In the genomic region with DNA sequence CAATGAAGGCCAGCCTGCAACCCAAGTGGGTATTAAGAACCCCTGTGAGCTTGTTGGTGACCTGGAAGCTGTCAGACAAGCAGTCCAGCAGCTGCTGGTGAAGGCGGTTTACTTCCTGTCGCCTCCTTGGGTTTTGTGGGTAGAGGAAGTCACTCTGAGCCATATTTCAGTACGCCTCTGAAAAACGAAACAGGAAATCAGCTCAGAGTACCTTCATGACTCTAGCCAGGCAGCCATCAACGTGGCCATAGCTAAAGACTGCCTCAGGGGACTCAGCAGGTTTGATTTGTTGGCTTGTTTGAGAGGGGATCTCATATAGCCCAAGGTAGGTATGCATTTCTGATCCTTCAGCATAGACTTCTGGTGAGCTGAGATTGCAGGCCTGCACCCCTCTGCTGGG, we compare ENCODE assay signal across 21 mouse cellular contexts. TPM values are rescaled to one million over a fixed set of nuclear protein-coding genes. Genes with fewer than 3 reads are reported as not detected.
DNase-seq lines count a peak whose midpoint lies in the region; ATAC-seq and TF ChIP-seq lines count a peak whose summit lies in the region.
"Had no signal": no experiment of that assay in that cellular context is flagged by ENCODE, and none has a peak within 500 bp of the region (broad histone marks: within the 10 kb centered on the region; RNA-seq: fewer than 3 reads in every experiment).

No protein-coding gene starts in this region.

- TF ChIP-seq POLR2A in thymus, adult 2 months (IDR thresholded peaks at IDR 0.05; ENCODE audit: control insufficient read depth, extremely low read depth, insufficient read depth, low read length, poor library complexity) = no peak
- TF ChIP-seq POLR2A in lung, adult 2 months (IDR thresholded peaks at IDR 0.05; ENCODE audit: borderline replicate concordance, extremely low read depth, low read depth, low read length) = no peak

- 8% methylated on average over 5 of the region's 5 CpGs for WGBS in thymus, adult 2 months
- 45% methylated on average over 5 of the region's 5 CpGs for WGBS in lung, adult 2 months

- peak; percentile 76 for DNase-seq in A20 (ENCODE audit: low read depth, low spot score)
- DNase-seq in CD4-positive helper T cell, adult 2 months (ENCODE audit: low read depth, low spot score) = peak; percentile 62
- peak; percentile 43 for DNase-seq in thymus, adult 2 months
- DNase-seq in gastrocnemius, adult 8-10 months (ENCODE audit: low spot score in 2 of 2) = no peak
- no peak for DNase-seq in lung, adult 2 months
- DNase-seq in urinary bladder, adult 2 months (ENCODE audit: low spot score) = no peak
- DNase-seq: adrenal gland, adult 8-10 months; cerebellum, adult 9-10 months; embryo, embryonic 11 days; gastrocnemius, postnatal 25 days; kidney, adult 9 months; retina, postnatal 1 day had no signal

- no peak overlapping the region for H3K4me3 ChIP-seq in thymus, adult 2 months (ENCODE audit: control insufficient read depth, insufficient read depth, low read length)
- H3K4me3 ChIP-seq in lung, adult 2 months (replicated peaks; ENCODE audit: extremely low read depth, low read depth, low read length) = no peak overlapping the region
- H3K4me3 ChIP-seq: forebrain, embryonic 15.5 days; limb, embryonic 10.5 days; liver, embryonic 15.5 days had no signal

- peak; percentile 47 for ATAC-seq in granulocyte monocyte progenitor cell, adult 5-6 weeks (replicated peaks; ENCODE audit: poor library complexity, severe bottlenecking)
- ATAC-seq: forebrain, embryonic 15.5 days; inflammation-experienced regulatory T-cells, adult 6 months had no signal

- no peaks in the 10 kb centered on the region for H3K36me3 ChIP-seq in thymus, adult 2 months (ENCODE audit: control insufficient read depth, insufficient read depth, low read length)
- H3K36me3 ChIP-seq: forebrain, embryonic 15.5 days; limb, embryonic 10.5 days; liver, embryonic 15.5 days had no signal

- no peaks in the 10 kb centered on the region for H3K27me3 ChIP-seq in thymus, adult 2 months (ENCODE audit: control insufficient read depth, insufficient read depth, low read length)

- TF ChIP-seq CTCF in thymus, adult 2 months (IDR thresholded peaks at IDR 0.05; ENCODE audit: borderline replicate concordance, control insufficient read depth, extremely low read depth, insufficient read depth, low read length, poor library complexity) = no peak
- TF ChIP-seq CTCF in lung, adult 2 months (IDR thresholded peaks at IDR 0.05; ENCODE audit: insufficient read depth, low read length) = no peak

- H3K4me1 ChIP-seq in thymus, adult 2 months (replicated peaks; ENCODE audit: control insufficient read depth, insufficient read depth, low read length) = peaks cover 15% of the 10 kb centered on the region
- peaks cover 3% of the 10 kb centered on the region for H3K4me1 ChIP-seq in lung, adult 2 months (ENCODE audit: control insufficient read depth, insufficient read depth, low read length)

- H3K27ac ChIP-seq in thymus, adult 2 months (ENCODE audit: control insufficient read depth, insufficient read depth, low read length) = peak overlapping the region; percentile 60
- H3K27ac ChIP-seq: forebrain, embryonic 15.5 days; limb, embryonic 10.5 days; liver, embryonic 15.5 days had no signal

RNA-seq across cellular contexts. Expression of gene Smco3, which starts 3.5 kb away (rescaled TPM):
- total RNA-seq in granulocyte monocyte progenitor cell, adult 5-6 weeks (2014; fragmentation: Nextera tagmentation) = not detected in 2 replicates
- 0.21 and 1.8 TPM in 2 replicates for total RNA-seq in granulocyte monocyte progenitor cell, adult 5-6 weeks (2017)
- polyA plus RNA-seq in thymus, adult 2 months (2012; rRNA removed) = 0.13 and 0.24 TPM in 2 replicates
- under 1 TPM in 3 of 4 experiments, not detected in 1; 0.18 to 0.64 (median 0.19) TPM for total RNA-seq in gastrocnemius, adult 8-10 months (2022)
- polyA plus RNA-seq in lung, adult 2 months (2012; rRNA removed) = 0.05 TPM in 1 of 2 replicates, not detected in the other
- 0.13 and 0.14 TPM in 2 replicates for polyA plus RNA-seq in urinary bladder, adult 2 months (2012; rRNA removed)
- total RNA-seq: ES-E14; hematopoietic stem cell, adult 5-6 weeks had no signal
- polyA plus RNA-seq: forebrain, embryonic 15.5 days; heart, embryonic 14.5 days; limb, embryonic 10.5 days; liver, embryonic 15.5 days had no signal

RNA-seq across cellular contexts. Expression of gene Wbp11, which starts 3.7 kb away (rescaled TPM):
- 139 and 168 TPM in 2 replicates for total RNA-seq in granulocyte monocyte progenitor cell, adult 5-6 weeks (2014; fragmentation: Nextera tagmentation)
- total RNA-seq in granulocyte monocyte progenitor cell, adult 5-6 weeks (2017) = 53.9 and 58.5 TPM in 2 replicates
- 72.3 and 91.3 TPM in 2 replicates for polyA plus RNA-seq in thymus, adult 2 months (2012; rRNA removed)
- total RNA-seq in gastrocnemius, adult 8-10 months (2022) = 10 to 100 TPM; 44.7 to 49.8 (median 45.5) TPM
- polyA plus RNA-seq in lung, adult 2 months (2012; rRNA removed) = 31.3 and 32.2 TPM in 2 replicates
- 31.2 and 40.7 TPM in 2 replicates for polyA plus RNA-seq in urinary bladder, adult 2 months (2012; rRNA removed)

RNA-seq across cellular contexts. Expression of gene BC049715, which starts 4.3 kb away (rescaled TPM):
- total RNA-seq in granulocyte monocyte progenitor cell, adult 5-6 weeks (2014; fragmentation: Nextera tagmentation) = 3.3 and 3.9 TPM in 2 replicates
- total RNA-seq in granulocyte monocyte progenitor cell, adult 5-6 weeks (2017) = 1.1 and 2.8 TPM in 2 replicates
- polyA plus RNA-seq in thymus, adult 2 months (2012; rRNA removed) = 0.86 and 2.3 TPM in 2 replicates
- under 1 TPM in 2 of 4 experiments, not detected in 2; 0.07 to 0.08 TPM for total RNA-seq in gastrocnemius, adult 8-10 months (2022)
- polyA plus RNA-seq in lung, adult 2 months (2012; rRNA removed) = 0.57 and 1.0 TPM in 2 replicates
- 0.40 and 0.52 TPM in 2 replicates for polyA plus RNA-seq in urinary bladder, adult 2 months (2012; rRNA removed)
- total RNA-seq: gastrocnemius, postnatal 25 days had no signal

RNA-seq across cellular contexts. Expression of gene H2afj, which starts 23.7 kb away (rescaled TPM):
- 30.2 and 52.4 TPM in 2 replicates for total RNA-seq in granulocyte monocyte progenitor cell, adult 5-6 weeks (2014; fragmentation: Nextera tagmentation)
- 69.6 and 88.9 TPM in 2 replicates for total RNA-seq in granulocyte monocyte progenitor cell, adult 5-6 weeks (2017)
- polyA plus RNA-seq in thymus, adult 2 months (2012; rRNA removed) = 309 and 326 TPM in 2 replicates
- total RNA-seq in gastrocnemius, adult 8-10 months (2022) = 10 to 100 TPM; 11.4 to 17.2 (median 14.3) TPM
- polyA plus RNA-seq in lung, adult 2 months (2012; rRNA removed) = 242 and 409 TPM in 2 replicates
- polyA plus RNA-seq in urinary bladder, adult 2 months (2012; rRNA removed) = 152 and 198 TPM in 2 replicates

RNA-seq across cellular contexts. Expression of gene Art4, which starts 25.8 kb away (rescaled TPM):
- total RNA-seq in granulocyte monocyte progenitor cell, adult 5-6 weeks (2014; fragmentation: Nextera tagmentation) = 0.64 TPM in 1 of 2 replicates, not detected in the other
- 1.2 and 1.6 TPM in 2 replicates for total RNA-seq in granulocyte monocyte progenitor cell, adult 5-6 weeks (2017)
- 12.8 and 13.3 TPM in 2 replicates for polyA plus RNA-seq in thymus, adult 2 months (2012; rRNA removed)
- total RNA-seq in gastrocnemius, adult 8-10 months (2022) = under 1 TPM in 1 of 4 experiments, not detected in 3; 0.12 TPM
- polyA plus RNA-seq in lung, adult 2 months (2012; rRNA removed) = 10.3 TPM in 2 replicates
- 11.8 and 14.6 TPM in 2 replicates for polyA plus RNA-seq in urinary bladder, adult 2 months (2012; rRNA removed)
- total RNA-seq: ES-E14; layer of hippocampus, adult 18-20 months had no signal

Comparison
In these comparisons a context has a peak if more than half of its experiments do, and no peak if none do; other contexts are left out.
1. DNase-seq: peak in A20 (single experiment), CD4-positive helper T cell, adult 2 months (single experiment) and thymus, adult 2 months (single experiment); none in gastrocnemius, adult 8-10 months (0 of 2), lung, adult 2 months (single experiment) and urinary bladder, adult 2 months (single experiment).